Mouse (Mus musculus) ES-E14 (cell line): ENCODE results near the gene Exoc6.

Source experiments
- MAFK ChIP-seq: IDR thresholded peaks from 2 replicates; pipeline ENCODE4 v1.6.1; 2014; ENCODE audit warnings: mild to moderate bottlenecking, low read depth, low read length, inconsistent platforms; ENCODE audit not compliant: insufficient read depth
- ZC3H11A ChIP-seq: IDR thresholded peaks from 2 replicates; pipeline ENCODE4 v1.6.1; 2012; ENCODE audit warnings: low read depth, mild to moderate bottlenecking, inconsistent platforms, low read length, borderline replicate concordance
- ZNF384 ChIP-seq: IDR thresholded peaks from 2 replicates; pipeline ENCODE4 v1.6.1; 2012; ENCODE audit warnings: low read depth, low read length, inconsistent platforms

DNA sequence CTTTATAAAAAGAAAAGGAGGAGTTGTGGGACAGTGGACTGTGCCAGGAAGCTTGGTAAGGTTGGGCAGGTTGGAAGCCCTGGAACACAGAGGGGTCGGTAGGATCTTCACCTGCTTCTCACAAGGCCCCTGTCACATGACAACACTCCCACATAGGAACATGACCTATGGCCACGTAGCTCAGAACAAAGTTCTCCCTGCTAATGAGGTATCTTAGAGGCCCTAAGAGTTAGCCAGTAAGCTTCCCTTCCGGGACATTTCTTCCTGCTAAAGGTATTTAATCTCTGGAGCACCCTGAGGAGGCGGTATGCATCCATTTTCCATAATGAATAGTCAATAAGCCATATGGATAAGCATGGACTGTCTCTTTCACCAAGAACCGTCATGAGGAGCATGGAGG is 119.3 kb downstream of the Exoc6 start:
- TF ChIP-seq ZC3H11A (no peak), ZNF384 (no peak), MAFK (no peak)
